Mouse (Mus musculus) brain, embryonic 14.5 days (tissue): ENCODE results near the gene Galnt2.

ENCODE experiments used
- CTCF ChIP-seq: fragments of 200-500 bp; IDR thresholded peaks from 2 replicates; pipeline ENCODE4 v1.5.1; 2012; ENCODE audit warnings: inconsistent platforms, mild to moderate bottlenecking, moderate library complexity, borderline replicate concordance; ENCODE audit not compliant: insufficient read depth, insufficient read length; ENCODE audit errors: extremely low read depth
- POLR2A ChIP-seq: fragments of 200-500 bp; IDR thresholded peaks from 2 replicates; pipeline ENCODE4 v1.6.1; 2012; ENCODE audit warnings: mild to moderate bottlenecking, inconsistent platforms, borderline replicate concordance; ENCODE audit not compliant: poor library complexity, insufficient read depth, insufficient read length, severe bottlenecking; ENCODE audit errors: extremely low read depth

DNA sequence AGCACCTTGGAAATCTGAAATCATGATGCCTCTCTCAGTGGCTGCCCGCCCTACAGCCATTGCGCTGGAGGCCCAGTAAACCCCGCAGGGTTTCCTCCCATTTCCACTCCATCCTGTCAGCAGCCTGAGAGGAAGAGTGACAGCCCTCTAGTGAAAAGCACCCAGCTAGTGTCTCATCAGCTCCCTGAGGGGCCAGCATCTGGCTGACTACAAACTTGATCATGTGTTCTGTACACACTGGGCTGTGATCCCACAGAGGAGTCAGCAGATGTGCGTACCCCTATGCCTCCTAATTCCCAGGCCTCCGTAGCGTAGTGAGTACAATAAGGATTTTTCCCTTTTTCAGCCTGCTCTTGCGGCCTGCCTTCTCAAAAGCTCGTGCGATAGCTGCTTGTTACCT, 25.6 kb downstream of the Galnt2 start:
- TF ChIP-seq CTCF = no peak
- TF ChIP-seq POLR2A = no peak
